Mouse (Mus musculus) liver, postnatal 0 days (tissue): ENCODE measurements around the gene Arsa.

Source experiments
- CTCF ChIP-seq: sonication (generic); IDR thresholded peaks from 2 replicates; pipeline ENCODE4 v1.5.1; 2016; ENCODE audit warnings: antibody characterized with exemption, low read depth
- EP300 ChIP-seq: IDR thresholded peaks from 2 replicates; pipeline ENCODE4 v1.6.1; 2016; ENCODE audit warnings: antibody characterized with exemption, low read depth, mild to moderate bottlenecking

GRCm38 (mm10) chr15:89512679-89513078 lies 35.5 kb upstream of the Arsa start:
- TF ChIP-seq CTCF = no peak
- TF ChIP-seq EP300 = peak; percentile 84
